In genomic region chr15:96135816-96136215, GRCm38 (mm10) we compare ENCODE assay signal across 13 mouse cellular contexts.
A peak's percentile ranks its signal among the peaks of the same experiment; 100 is the strongest.
DNase-seq lines count a peak whose midpoint lies in the region; ATAC-seq and TF ChIP-seq lines count a peak whose summit lies in the region.
"Had no signal": no experiment of that assay in that cellular context is flagged by ENCODE, and none has a peak within 500 bp of the region (broad histone marks: within the 10 kb centered on the region; RNA-seq: fewer than 3 reads in every experiment).

No protein-coding gene starts in this region.

- H3K4me2 ChIP-seq in heart, postnatal 0 days (ENCODE audit: low read depth, low read length): peak overlapping the region; percentile 25
- peak overlapping the region; percentile 1; the same call in 1 of the 2 replicates for H3K4me2 ChIP-seq in neural tube, embryonic 12.5 days (replicated peaks)
- no peak overlapping the region for H3K4me2 ChIP-seq in neural tube, embryonic 15.5 days
- peak overlapping the region; percentile 34; the same call in 1 of the 2 replicates for H3K4me2 ChIP-seq in stomach, embryonic 15.5 days
- H3K4me2 ChIP-seq: limb, embryonic 15.5 days had no signal

- TF ChIP-seq CTCF in heart, postnatal 0 days (IDR thresholded peaks at IDR 0.05; ENCODE audit: low read depth): no peak

- 0 out of 2 replicates have a peak, but pooled peaks cover 6% of the 10 kb centered on the region for H3K4me1 ChIP-seq in heart, postnatal 0 days (ENCODE audit: control insufficient read depth, insufficient read depth)
- peaks cover 9% of the 10 kb centered on the region; the same call in 1 of the 2 replicates for H3K4me1 ChIP-seq in neural tube, embryonic 12.5 days
- H3K4me1 ChIP-seq in neural tube, embryonic 15.5 days: peaks cover 7% of the 10 kb centered on the region; the same call in 1 of the 2 replicates
- peaks cover 5% of the 10 kb centered on the region; the same call in 1 of the 2 replicates for H3K4me1 ChIP-seq in stomach, embryonic 15.5 days

- no peak for DNase-seq in heart, postnatal 0 days (ENCODE audit: low spot score)
- DNase-seq in heart, postnatal 10 days: no peak
- peak; percentile 33 for DNase-seq in fat pad, adult 2 months (ENCODE audit: extremely low read depth, low read depth, low spot score)
- DNase-seq in cerebellum, adult 8-10 months: no peak
- DNase-seq: adrenal gland, adult 2 months; cerebellum, postnatal 10 days; gastrocnemius, postnatal 36 days; kidney, adult 2 months; right cerebral cortex, postnatal 25 days had no signal

- ATAC-seq in heart, postnatal 0 days (ENCODE audit: insufficient read depth, low read depth): no peak
- no peak for ATAC-seq in neural tube, embryonic 12.5 days (ENCODE audit: low FRiP score, low read depth)
- ATAC-seq in neural tube, embryonic 15.5 days (ENCODE audit: low FRiP score): no peak
- ATAC-seq in stomach, embryonic 15.5 days (ENCODE audit: insufficient read depth, low FRiP score, low read depth): no peak

- no peak overlapping the region for H3K4me3 ChIP-seq in heart, postnatal 0 days (ENCODE audit: low read depth, low read length)
- no peak overlapping the region for H3K4me3 ChIP-seq in neural tube, embryonic 12.5 days
- no peak overlapping the region for H3K4me3 ChIP-seq in neural tube, embryonic 15.5 days (replicated peaks)
- no peak overlapping the region for H3K4me3 ChIP-seq in stomach, embryonic 15.5 days (replicated peaks)
- H3K4me3 ChIP-seq: limb, embryonic 15.5 days had no signal

- H3K9ac ChIP-seq in heart, postnatal 0 days (replicated peaks; ENCODE audit: low read depth, low read length): no peak overlapping the region
- no peak overlapping the region for H3K9ac ChIP-seq in neural tube, embryonic 12.5 days
- H3K9ac ChIP-seq in neural tube, embryonic 15.5 days (replicated peaks): no peak overlapping the region
- no peak overlapping the region for H3K9ac ChIP-seq in stomach, embryonic 15.5 days
- H3K9ac ChIP-seq: limb, embryonic 15.5 days had no signal

- no peak for TF ChIP-seq EP300 in heart, postnatal 0 days (IDR thresholded peaks at IDR 0.05; ENCODE audit: low read depth)

- intact Hi-C loops in heart, postnatal 10 days (cut with DNase I): no loop called here

- H3K9me3 ChIP-seq in heart, postnatal 0 days (replicated peaks; ENCODE audit: control insufficient read depth, low read length): no peaks in the 10 kb centered on the region
- H3K9me3 ChIP-seq in neural tube, embryonic 12.5 days: no peaks in the 10 kb centered on the region
- no peaks in the 10 kb centered on the region for H3K9me3 ChIP-seq in neural tube, embryonic 15.5 days (replicated peaks)
- H3K9me3 ChIP-seq in stomach, embryonic 15.5 days: no peaks in the 10 kb centered on the region
- H3K9me3 ChIP-seq: limb, embryonic 15.5 days had no signal

- no peaks in the 10 kb centered on the region for H3K27me3 ChIP-seq in heart, postnatal 0 days (ENCODE audit: control insufficient read depth, insufficient read depth, low read length)
- H3K27me3 ChIP-seq in neural tube, embryonic 12.5 days (replicated peaks): no peaks in the 10 kb centered on the region
- no peaks in the 10 kb centered on the region for H3K27me3 ChIP-seq in neural tube, embryonic 15.5 days (replicated peaks)
- H3K27me3 ChIP-seq in stomach, embryonic 15.5 days (replicated peaks): no peaks in the 10 kb centered on the region
- H3K27me3 ChIP-seq: limb, embryonic 15.5 days had no signal

- H3K27ac ChIP-seq in heart, postnatal 0 days (ENCODE audit: low read depth): no peak overlapping the region
- no peak overlapping the region for H3K27ac ChIP-seq in neural tube, embryonic 12.5 days
- H3K27ac ChIP-seq in neural tube, embryonic 15.5 days (replicated peaks): no peak overlapping the region
- no peak overlapping the region for H3K27ac ChIP-seq in stomach, embryonic 15.5 days
- H3K27ac ChIP-seq: limb, embryonic 15.5 days had no signal

- WGBS in heart, postnatal 0 days: 19% methylated on average over 6 of the region's 6 CpGs
- whole genome bisulfite sequencing in neural tube, embryonic 12.5 days: 44% methylated on average over 6 of the region's 6 CpGs
- WGBS in neural tube, embryonic 15.5 days: 44% methylated on average over 6 of the region's 6 CpGs
- WGBS in stomach, embryonic 15.5 days: 25% methylated on average over 6 of the region's 6 CpGs

- no peaks in the 10 kb centered on the region for H3K36me3 ChIP-seq in heart, postnatal 0 days (replicated peaks; ENCODE audit: control insufficient read depth, insufficient read depth, low read length)
- H3K36me3 ChIP-seq in neural tube, embryonic 12.5 days: no peaks in the 10 kb centered on the region
- no peaks in the 10 kb centered on the region for H3K36me3 ChIP-seq in neural tube, embryonic 15.5 days
- no peaks in the 10 kb centered on the region for H3K36me3 ChIP-seq in stomach, embryonic 15.5 days
- H3K36me3 ChIP-seq: limb, embryonic 15.5 days had no signal
